Mouse (Mus musculus): Measurements from ENCODE around the gene Hspb7.

DNA sequence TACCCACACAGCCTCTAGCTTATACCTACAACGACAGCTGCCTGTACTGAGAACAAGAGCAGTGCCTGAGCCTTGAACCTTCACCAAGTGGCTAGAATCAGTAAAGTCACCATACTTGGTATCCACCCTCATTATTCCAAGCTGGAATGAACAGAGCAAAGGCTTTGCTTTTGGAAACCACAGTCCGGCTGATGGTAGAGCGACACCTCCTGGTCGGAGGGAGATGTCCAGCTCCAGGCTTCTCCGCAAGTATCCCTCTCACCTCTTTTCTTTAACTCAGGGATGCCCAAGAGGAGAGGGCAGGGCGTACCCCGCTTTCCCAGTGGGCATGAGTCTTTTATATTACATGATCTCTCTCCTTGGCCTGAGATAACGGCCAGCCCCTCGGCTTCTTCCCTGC is 9.3 kb downstream of the Hspb7 start:
- peak; percentile 52 for TF ChIP-seq CTCF (IDR thresholded peaks at IDR 0.05; ENCODE audit: extremely low read depth, insufficient read depth, low read length)
- no peak for TF ChIP-seq POLR2A (IDR thresholded peaks at IDR 0.05; ENCODE audit: extremely low read depth, insufficient read depth, low read length)
